Mouse (Mus musculus): ENCODE data around the gene Serpina1e. TPM values are rescaled to one million over a fixed set of nuclear protein-coding genes. Genes with fewer than 3 reads are reported as not detected.

Serpina1e gene
- 0.53 TPM for polyA plus RNA-seq (2012; fragmentation: generic; extraction: Trizol)

- TF ChIP-seq E2F4 (IDR thresholded peaks at IDR 0.05; ENCODE audit: insufficient read depth) (no peak), POLR2AphosphoS2 (IDR thresholded peaks at IDR 0.05; ENCODE audit: insufficient read length, low read depth) (no peak)
Observed at GRCm38 (mm10) chr12:103958798-103959197, at the start of gene Serpina1e. Serpina1e (minus strand) TSS chr12:103958975.

GRCm38 (mm10) chr12:104004689-104005088 is 45.9 kb upstream of the Serpina1e start:
- Histone ChIP-seq H3K79me2 (ENCODE audit: control insufficient read depth, insufficient read depth) (no peaks in the 10 kb centered on the region), H3K4me3 (no peak overlapping the region), H3K36me3 (ENCODE audit: control insufficient read depth, insufficient read depth) (no peaks in the 10 kb centered on the region), H3K27me3 (ENCODE audit: control insufficient read depth, insufficient read depth, insufficient read length) (no peaks in the 10 kb centered on the region), H3K4me2 (ENCODE audit: low read depth) (no peak overlapping the region), H3ac (ENCODE audit: control insufficient read depth, insufficient read length) (no peak overlapping the region)
- TF ChIP-seq SRF (IDR thresholded peaks at IDR 0.05; ENCODE audit: control insufficient read depth, insufficient read length, low read depth) (no peak), POLR2AphosphoS2 (IDR thresholded peaks at IDR 0.05; ENCODE audit: insufficient read length, low read depth) (no peak), TCF3 (IDR thresholded peaks at IDR 0.05; ENCODE audit: insufficient read length, low read depth) (no peak), REST (IDR thresholded peaks at IDR 0.05; ENCODE audit: insufficient read depth, insufficient read length) (no peak), MYOG (IDR thresholded peaks at IDR 0.05; ENCODE audit: control insufficient read depth in 1 of 3, insufficient read depth in 1 of 3, insufficient read length in 2 of 3, low read depth in 2 of 3) (no peak), E2F4 (IDR thresholded peaks at IDR 0.05; ENCODE audit: insufficient read depth) (no peak), TCF12 (IDR thresholded peaks at IDR 0.05; ENCODE audit: insufficient read depth, poor library complexity, severe bottlenecking) (no peak), POLR2A (IDR thresholded peaks at IDR 0.05; ENCODE audit: insufficient read length, low read depth) (no peak), CEBPB (IDR thresholded peaks at IDR 0.05; ENCODE audit: insufficient read depth, poor library complexity, severe bottlenecking) (no peak), MYOD1 (IDR thresholded peaks at IDR 0.05; ENCODE audit: control insufficient read depth in 1 of 3, insufficient read length in 2 of 3, low read depth in 2 of 3) (no peak), MAX (IDR thresholded peaks at IDR 0.05; ENCODE audit: low read depth) (no peak), USF1 (IDR thresholded peaks at IDR 0.05; ENCODE audit: low read depth) (no peak)

More at GRCm38 (mm10) chr12:103958798-103959197, at the start of gene Serpina1e:
- H3K4me3 ChIP-seq = no peak within 1 kb of the TSS
- no peaks in the 10 kb centered on the region for H3K36me3 ChIP-seq (ENCODE audit: control insufficient read depth, insufficient read depth)
- no peak within 1 kb of the TSS for H3K4me2 ChIP-seq (ENCODE audit: low read depth)
- no peak within 1 kb of the TSS for H3ac ChIP-seq (ENCODE audit: control insufficient read depth, insufficient read length)
- no peaks in the 10 kb centered on the region for H3K27me3 ChIP-seq (ENCODE audit: control insufficient read depth, insufficient read depth, insufficient read length)
- no peaks in the 10 kb centered on the region for H3K79me2 ChIP-seq (ENCODE audit: control insufficient read depth, insufficient read depth)

- Histone ChIP-seq H3K27me3 (ENCODE audit: control insufficient read depth, insufficient read depth, insufficient read length) (no peaks in the 10 kb centered on the region), H3K4me3 (no peak overlapping the region), H3K36me3 (ENCODE audit: control insufficient read depth, insufficient read depth) (no peaks in the 10 kb centered on the region), H3ac (ENCODE audit: control insufficient read depth, insufficient read length) (no peak overlapping the region), H3K79me2 (ENCODE audit: control insufficient read depth, insufficient read depth) (no peaks in the 10 kb centered on the region), H3K4me2 (ENCODE audit: low read depth) (peak overlapping the region; percentile 96)
- TF ChIP-seq E2F4 (IDR thresholded peaks at IDR 0.05; ENCODE audit: insufficient read depth) = no peak
- no peak for TF ChIP-seq USF1 (IDR thresholded peaks at IDR 0.05; ENCODE audit: low read depth)
- TF ChIP-seq TCF12 (IDR thresholded peaks at IDR 0.05; ENCODE audit: insufficient read depth, poor library complexity, severe bottlenecking) = peak; percentile 73
- no peak for TF ChIP-seq REST (IDR thresholded peaks at IDR 0.05; ENCODE audit: insufficient read depth, insufficient read length)
- TF ChIP-seq SRF (IDR thresholded peaks at IDR 0.05; ENCODE audit: control insufficient read depth, insufficient read length, low read depth) = no peak
- TF ChIP-seq POLR2AphosphoS2 (IDR thresholded peaks at IDR 0.05; ENCODE audit: insufficient read length, low read depth) = no peak
- no peak for TF ChIP-seq MAX (IDR thresholded peaks at IDR 0.05; ENCODE audit: low read depth)
- TF ChIP-seq POLR2A (IDR thresholded peaks at IDR 0.05; ENCODE audit: insufficient read length, low read depth) = no peak
- peak in 2 of 3 experiments; percentile 49 to 78 for TF ChIP-seq MYOG (IDR thresholded peaks at IDR 0.05; ENCODE audit: control insufficient read depth in 1 of 3, insufficient read depth in 1 of 3, insufficient read length in 2 of 3, low read depth in 2 of 3)
- TF ChIP-seq TCF3 (IDR thresholded peaks at IDR 0.05; ENCODE audit: insufficient read length, low read depth) = no peak
- no peak for TF ChIP-seq CEBPB (IDR thresholded peaks at IDR 0.05; ENCODE audit: insufficient read depth, poor library complexity, severe bottlenecking)
- TF ChIP-seq MYOD1 (IDR thresholded peaks at IDR 0.05; ENCODE audit: control insufficient read depth in 1 of 3, insufficient read length in 2 of 3, low read depth in 2 of 3) = peak; percentile 21 to 58 (median 21)
Observed at GRCm38 (mm10) chr12:104003238-104003612, 44.5 kb upstream of the Serpina1e start.

GRCm38 (mm10) chr12:104002569-104003237 is 43.9 kb upstream of the Serpina1e start:
- peak; percentile 34; the same call in 1 of the 2 replicates for TF ChIP-seq CEBPB (IDR thresholded peaks at IDR 0.05; ENCODE audit: insufficient read depth, poor library complexity, severe bottlenecking)
- TF ChIP-seq TCF3 (IDR thresholded peaks at IDR 0.05; ENCODE audit: insufficient read length, low read depth) = no peak
- TF ChIP-seq E2F4 (IDR thresholded peaks at IDR 0.05; ENCODE audit: insufficient read depth) = no peak
- Histone ChIP-seq H3K79me2 (ENCODE audit: control insufficient read depth, insufficient read depth) (no peaks in the 10 kb centered on the region), H3K4me2 (ENCODE audit: low read depth) (peak overlapping the region; percentile 96)

GRCm38 (mm10) chr12:104000594-104000993 is 41.8 kb upstream of the Serpina1e start:
- Histone ChIP-seq H3K4me3 (no peak overlapping the region), H3ac (ENCODE audit: control insufficient read depth, insufficient read length) (no peak overlapping the region), H3K4me2 (ENCODE audit: low read depth) (no peak overlapping the region), H3K27me3 (ENCODE audit: control insufficient read depth, insufficient read depth, insufficient read length) (no peaks in the 10 kb centered on the region), H3K36me3 (ENCODE audit: control insufficient read depth, insufficient read depth) (no peaks in the 10 kb centered on the region), H3K79me2 (ENCODE audit: control insufficient read depth, insufficient read depth) (no peaks in the 10 kb centered on the region)
- no peak for TF ChIP-seq REST (IDR thresholded peaks at IDR 0.05; ENCODE audit: insufficient read depth, insufficient read length)

More at GRCm38 (mm10) chr12:104002569-104003237, 43.9 kb upstream of the Serpina1e start:
- H3K4me3 ChIP-seq = no peak overlapping the region
- no peaks in the 10 kb centered on the region for H3K27me3 ChIP-seq (ENCODE audit: control insufficient read depth, insufficient read depth, insufficient read length)
- H3K36me3 ChIP-seq (ENCODE audit: control insufficient read depth, insufficient read depth) = no peaks in the 10 kb centered on the region
- no peak overlapping the region for H3ac ChIP-seq (ENCODE audit: control insufficient read depth, insufficient read length)

Measured in myocyte (in vitro differentiated cells).